32 mouse cellular contexts compared by ENCODE assay signal in the genomic region with DNA sequence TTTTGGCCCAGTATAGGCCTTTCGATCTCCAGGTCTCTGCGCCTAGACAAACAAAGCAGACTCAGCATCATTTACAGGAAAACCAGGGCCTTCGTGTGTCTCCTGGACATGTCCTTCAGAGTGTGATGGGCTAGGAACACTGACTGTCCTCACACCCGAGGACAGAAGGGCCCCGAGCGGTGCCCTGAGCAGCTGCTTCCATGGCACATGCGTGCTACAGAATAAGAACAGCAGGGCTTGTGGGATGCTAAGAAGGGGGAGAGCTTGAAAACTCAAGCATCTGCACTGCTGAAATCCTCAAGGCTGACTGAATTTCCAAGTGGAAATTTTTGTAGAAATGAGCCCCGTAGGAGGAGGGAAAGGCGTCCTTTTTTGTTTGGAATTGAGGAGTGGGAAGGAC. TPM values are rescaled to one million over a fixed set of nuclear protein-coding genes. Genes with fewer than 3 reads are reported as not detected.
DNase-seq lines count a peak whose midpoint lies in the region; ATAC-seq and TF ChIP-seq lines count a peak whose summit lies in the region.
"Had no signal": no experiment of that assay in that cellular context is flagged by ENCODE, and none has a peak within 500 bp of the region (broad histone marks: within the 10 kb centered on the region; RNA-seq: fewer than 3 reads in every experiment).

No protein-coding gene starts in this region.

- TF ChIP-seq POLR2A in cortical plate, adult 2 months (IDR thresholded peaks at IDR 0.05; ENCODE audit: extremely low read depth, insufficient read depth, low read length) = no peak

- DNase-seq in layer of hippocampus, adult 9-11 months = peak; percentile 42
- DNase-seq in layer of hippocampus, postnatal 14 days (ENCODE audit: low spot score in 2 of 2) = no peak
- peak; percentile 0 for DNase-seq in ES-CJ7 (ENCODE audit: low read depth, low spot score)
- DNase-seq in right cerebral cortex, postnatal 10 days (ENCODE audit: low spot score in 2 of 2) = peak; percentile 43 to 60
- DNase-seq in heart, postnatal 25 days (ENCODE audit: low spot score) = no peak
- DNase-seq: adrenal gland, adult 2 months; adrenal gland, postnatal 36 days; cerebellum, adult 2 months; cerebellum, postnatal 36 days; embryo, embryonic 11 days; gastrocnemius, postnatal 36 days; heart, adult 18-20 months; heart, postnatal 4 days; kidney, adult 9 months; liver, embryonic 13.5 days; lung, postnatal 14 days; midbrain, embryonic 14.5 days; retina, postnatal 1 day; spleen, adult 18-20 months; thymus, adult 18-20 months; thymus, postnatal 25 days had no signal

- H3K4me1 ChIP-seq in cortical plate, adult 2 months (ENCODE audit: control insufficient read depth, insufficient read depth, low read length) = peaks cover 8% of the 10 kb centered on the region
- H3K4me1 ChIP-seq: embryonic facial prominence, embryonic 12.5 days; limb, embryonic 15.5 days had no signal

- TF ChIP-seq CTCF in cortical plate, adult 2 months (IDR thresholded peaks at IDR 0.05; ENCODE audit: extremely low read depth, insufficient read depth, low read length) = no peak

- no peak overlapping the region for H3K4me3 ChIP-seq in cortical plate, adult 2 months (ENCODE audit: insufficient read depth, low read length)
- H3K4me3 ChIP-seq: embryonic facial prominence, embryonic 12.5 days; forebrain, embryonic 10.5 days; limb, embryonic 10.5 days; limb, embryonic 15.5 days; liver, embryonic 13.5 days had no signal

- peak overlapping the region; percentile 75 for H3K27ac ChIP-seq in cortical plate, adult 2 months (ENCODE audit: insufficient read depth, low read length)
- H3K27ac ChIP-seq: embryonic facial prominence, embryonic 12.5 days; forebrain, embryonic 10.5 days; hindbrain, embryonic 14.5 days; limb, embryonic 10.5 days; limb, embryonic 15.5 days; liver, embryonic 13.5 days had no signal

- intact Hi-C loops in heart, postnatal 25 days (cut with DNase I) = no loop called here

- ATAC-seq in CD4-positive, CD25-positive, alpha-beta regulatory T cell, adult 4 months = no peak
- ATAC-seq: activated CD4-positive, CD25-positive, alpha-beta regulatory T cell, adult 4 months; forebrain, embryonic 16.5 days; intestine, postnatal 0 days had no signal

RNA-seq across cellular contexts. Expression of a gene that starts 10.0 kb away (rescaled TPM):
- total RNA-seq in layer of hippocampus, postnatal 14 days (2021) = under 1 TPM; 0.19 to 0.30 TPM
- 0.67 and 0.85 TPM in 2 replicates for polyA plus RNA-seq in cortical plate, adult 2 months (2012; rRNA removed)
- not detected for total RNA-seq in heart, postnatal 25 days (2021)
- polyA plus RNA-seq in CD4-positive, CD25-positive, alpha-beta regulatory T cell, adult 4 months (2017; shearing (Covaris generic)) = 10 to 100 TPM; 68.5 to 86.7 TPM
- total RNA-seq: adrenal gland, adult 2 months; adrenal gland, postnatal 36 days; gastrocnemius, adult 18-20 months; heart, postnatal 4 days had no signal

RNA-seq across cellular contexts. Expression of a gene that starts 34.1 kb away (rescaled TPM):
- total RNA-seq in layer of hippocampus, postnatal 14 days (2021) = 100 to 1,000 TPM; 108 to 114 TPM
- 100 and 110 TPM in 2 replicates for polyA plus RNA-seq in cortical plate, adult 2 months (2012; rRNA removed)
- 100 to 1,000 TPM; 124 to 125 TPM for total RNA-seq in heart, postnatal 25 days (2021)
- 1 to 10 TPM; 5.1 to 5.4 TPM for polyA plus RNA-seq in CD4-positive, CD25-positive, alpha-beta regulatory T cell, adult 4 months (2017; shearing (Covaris generic))

RNA-seq across cellular contexts. Expression of a gene that starts 39.3 kb away (rescaled TPM):
- 1 to 10 TPM; 3.4 to 3.5 TPM for total RNA-seq in layer of hippocampus, postnatal 14 days (2021)
- 3.0 and 4.0 TPM in 2 replicates for polyA plus RNA-seq in cortical plate, adult 2 months (2012; rRNA removed)
- under 1 TPM; 0.57 to 0.89 TPM for total RNA-seq in heart, postnatal 25 days (2021)
- 10 to 100 TPM; 25.0 to 27.3 TPM for polyA plus RNA-seq in CD4-positive, CD25-positive, alpha-beta regulatory T cell, adult 4 months (2017; shearing (Covaris generic))

RNA-seq across cellular contexts. Expression of a gene that starts 57.2 kb away (rescaled TPM):
- 1 to 10 TPM; 2.7 to 3.0 TPM for total RNA-seq in layer of hippocampus, postnatal 14 days (2021)
- polyA plus RNA-seq in cortical plate, adult 2 months (2012; rRNA removed) = 1.1 and 1.7 TPM in 2 replicates
- total RNA-seq in heart, postnatal 25 days (2021) = under 1 TPM; 0.75 to 0.95 TPM
- polyA plus RNA-seq in CD4-positive, CD25-positive, alpha-beta regulatory T cell, adult 4 months (2017; shearing (Covaris generic)) = 10 to 100 TPM; 10.4 to 14.6 TPM

Comparison
In these comparisons a context has a peak if more than half of its experiments do, and no peak if none do; other contexts are left out.
1. DNase-seq: peak in layer of hippocampus, adult 9-11 months (single experiment), ES-CJ7 (single experiment) and right cerebral cortex, postnatal 10 days (2 of 2); none in layer of hippocampus, postnatal 14 days (0 of 2) and heart, postnatal 25 days (single experiment).